Mouse (Mus musculus) liver, embryonic 18 days (tissue): Measurements from ENCODE around the gene Olfr612. TPM values are rescaled to one million over a fixed set of nuclear protein-coding genes. Genes with fewer than 3 reads are reported as not detected.

Source experiments
- polyA plus RNA-seq: library from polyadenylated mRNA; depleted of rRNA; stranded (reverse); fragments of >200 nt; gene quantifications from 2 replicates; pipeline ENCODE4 v1.2.3, GENCODE M21; 2012; rRNA removed

Gene Olfr612
- polyA plus RNA-seq = not detected in 2 replicates

GRCm38 (mm10) chr7:103542617-103543016 lies at the start of gene Olfr612:
Gene Olfr612, minus strand, starts transcription at chr7:103542717.

GRCm38 (mm10) chr7:103589803-103590202 lies 47.3 kb upstream of the Olfr612 start, which contains the start of gene Olfr618:
Gene Olfr618, plus strand, starts transcription at chr7:103590103.

GRCm38 (mm10) chr7:103572761-103573160 lies 30.2 kb upstream of the Olfr612 start, which contains the start of gene Olfr617:
Gene Olfr617, plus strand, starts transcription at chr7:103573061.

GRCm38 (mm10) chr7:103569043-103569442 lies 26.5 kb upstream of the Olfr612 start, which contains the start of gene Olfr616:
Gene Olfr616, minus strand, starts transcription at chr7:103569143.

GRCm38 (mm10) chr7:103555779-103556178 lies 13.3 kb upstream of the Olfr612 start, which contains the start of gene Olfr615:
Gene Olfr615, plus strand, starts transcription at chr7:103556079.

GRCm38 (mm10) chr7:103547774-103548173 lies 5.3 kb upstream of the Olfr612 start, which contains the start of gene Olfr613:
Gene Olfr613, plus strand, starts transcription at chr7:103548074.

GRCm38 (mm10) chr7:103520746-103521145 lies 21.8 kb downstream of the Olfr612 start, which contains the start of gene Olfr611:
Gene Olfr611, minus strand, starts transcription at chr7:103520846.

DNA sequence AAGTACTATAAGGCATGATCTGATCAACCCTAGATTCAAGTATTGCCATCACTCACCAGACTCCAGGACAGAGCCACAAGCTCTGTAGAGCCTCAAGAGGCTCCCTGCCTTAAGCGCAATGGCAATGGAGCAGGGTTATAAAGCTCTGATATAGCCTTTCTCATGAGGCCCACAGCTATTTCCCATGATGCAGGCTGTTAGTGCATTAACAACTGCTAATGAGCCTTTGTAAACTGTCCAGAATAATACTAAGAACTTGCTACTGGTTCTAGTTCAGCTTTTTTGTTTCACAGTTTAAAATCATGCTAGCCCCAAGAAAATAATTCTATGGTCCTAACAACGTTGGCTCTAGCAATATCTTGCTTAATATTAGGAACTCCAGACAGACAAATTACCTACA lies 30.5 kb downstream of the Olfr612 start, which contains the start of gene Olfr610:
Olfr610 (minus strand) TSS at position 101 of the 400 bp plus-strand sequence.

DNA sequence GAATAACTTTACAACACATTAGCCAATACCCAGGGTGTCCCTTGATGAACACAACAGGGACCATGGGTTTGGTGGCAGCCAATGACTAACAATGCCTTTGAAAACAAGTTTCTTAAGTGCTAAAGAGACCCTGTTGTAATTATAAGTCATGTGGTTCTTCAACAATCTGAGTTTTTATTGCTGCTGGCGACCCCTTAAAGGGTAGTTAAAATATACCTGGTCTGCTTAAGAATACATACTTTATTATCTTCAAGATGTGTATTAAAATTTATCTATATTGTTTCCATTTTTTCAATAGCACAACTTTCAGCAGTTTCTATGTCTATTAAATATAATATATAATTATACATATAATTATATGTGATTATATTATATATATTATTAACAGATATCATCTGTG lies 44.6 kb downstream of the Olfr612 start, which contains the start of gene Olfr609:
Olfr609 (minus strand) TSS at position 101 of the 400 bp plus-strand sequence.

Other genes starting within 250 kb of the Olfr612 start
- not detected in 2 replicates for gene Olfr596, start 237.1 kb downstream of the Olfr612 start, polyA plus RNA-seq
- not detected in 2 replicates for gene Olfr597, start 226.4 kb downstream of the Olfr612 start, polyA plus RNA-seq
- gene Olfr598, start 219.1 kb downstream of the Olfr612 start, polyA plus RNA-seq = not detected in 2 replicates
- gene Olfr599, start 206.8 kb downstream of the Olfr612 start, polyA plus RNA-seq = not detected in 2 replicates
- gene Olfr600, start 193.0 kb downstream of the Olfr612 start, polyA plus RNA-seq = not detected in 2 replicates
- not detected in 2 replicates for gene Olfr601, start 180.1 kb downstream of the Olfr612 start, polyA plus RNA-seq
- gene Olfr603, start 156.5 kb downstream of the Olfr612 start, polyA plus RNA-seq = not detected in 2 replicates
- gene Usp17lc, start 127.6 kb downstream of the Olfr612 start, polyA plus RNA-seq = not detected in 2 replicates
- not detected in 2 replicates for gene Olfr605, start 97.3 kb downstream of the Olfr612 start, polyA plus RNA-seq
- not detected in 2 replicates for gene Olfr606, start 93.7 kb downstream of the Olfr612 start, polyA plus RNA-seq
- gene Olfr607, start 78.6 kb downstream of the Olfr612 start, polyA plus RNA-seq = not detected in 2 replicates
- not detected in 2 replicates for gene Olfr608, start 72.8 kb downstream of the Olfr612 start, polyA plus RNA-seq
- not detected in 2 replicates for gene Olfr609, start 44.7 kb downstream of the Olfr612 start, polyA plus RNA-seq
- gene Olfr610, start 30.6 kb downstream of the Olfr612 start, polyA plus RNA-seq = not detected in 2 replicates
- gene Olfr611, start 21.9 kb downstream of the Olfr612 start, polyA plus RNA-seq = not detected in 2 replicates
- gene Olfr613, start 5.4 kb upstream of the Olfr612 start, polyA plus RNA-seq = not detected in 2 replicates
- gene Olfr615, start 13.4 kb upstream of the Olfr612 start, polyA plus RNA-seq = not detected in 2 replicates
- not detected in 2 replicates for gene Olfr616, start 26.4 kb upstream of the Olfr612 start, polyA plus RNA-seq
- not detected in 2 replicates for gene Olfr617, start 30.3 kb upstream of the Olfr612 start, polyA plus RNA-seq
- gene Olfr618, start 47.4 kb upstream of the Olfr612 start, polyA plus RNA-seq = not detected in 2 replicates
- gene Olfr619, start 57.9 kb upstream of the Olfr612 start, polyA plus RNA-seq = not detected in 2 replicates
- not detected in 2 replicates for gene Olfr620, start 69.8 kb upstream of the Olfr612 start, polyA plus RNA-seq
- 0.02 TPM in 1 of 2 replicates, not detected in the other for gene Olfr622, start 100.0 kb upstream of the Olfr612 start, polyA plus RNA-seq
- not detected in 2 replicates for gene Olfr623, start 121.0 kb upstream of the Olfr612 start, polyA plus RNA-seq
- 0.01 TPM in 2 replicates for gene Olfr624, start 128.5 kb upstream of the Olfr612 start, polyA plus RNA-seq
- not detected in 2 replicates for gene Olfr625-ps1, start 140.0 kb upstream of the Olfr612 start, polyA plus RNA-seq
- gene Olfr243, start 172.0 kb upstream of the Olfr612 start, polyA plus RNA-seq = not detected in 2 replicates
- gene Olfr628, start 187.7 kb upstream of the Olfr612 start, polyA plus RNA-seq = not detected in 2 replicates
- gene Olfr629, start 202.2 kb upstream of the Olfr612 start, polyA plus RNA-seq = 0.03 and 0.10 TPM in 2 replicates
- gene Olfr630, start 214.6 kb upstream of the Olfr612 start, polyA plus RNA-seq = 0.01 and 0.02 TPM in 2 replicates
- 0.03 TPM in 1 of 2 replicates, not detected in the other for gene Olfr69, start 228.9 kb upstream of the Olfr612 start, polyA plus RNA-seq
- gene Olfr68, start 237.0 kb upstream of the Olfr612 start, polyA plus RNA-seq = 0.04 and 0.08 TPM in 2 replicates
- gene Olfr67, start 249.1 kb upstream of the Olfr612 start, polyA plus RNA-seq = 0.01 TPM in 2 replicates